Mouse (Mus musculus) forebrain, embryonic 15.5 days (tissue): ENCODE results near the gene Lasp1. TPM values are rescaled to one million over a fixed set of nuclear protein-coding genes. Genes with fewer than 3 reads are reported as not detected.
"Not testable (repeated sequence)": the region's sequence is repeated elsewhere in the genome, so short reads cannot be mapped to it uniquely, and the experiment has no call there.

Experiments used
- ATAC-seq: fragments of 200-750 bp; cut with Nextera tagmentation; replicated peaks from 2 replicates; pipeline ENCODE4 v1.8.0; 2017; ENCODE audit warnings: mild to moderate bottlenecking, moderate TSS enrichment, moderate library complexity
- H3K27ac ChIP-seq: fragments of 300-500 bp; sonication (generic); replicated peaks from 2 replicates; pipeline ENCODE4 v1.5.1; 2015; ENCODE audit warnings: mild to moderate bottlenecking, inconsistent platforms
- H3K27me3 ChIP-seq: fragments of 300-500 bp; sonication (generic); 2 replicates; pipeline ENCODE4 v1.6.1; 2015; ENCODE audit warnings: inconsistent platforms
- H3K36me3 ChIP-seq: fragments of 300-500 bp; sonication (generic); 2 replicates; pipeline ENCODE4 v1.6.1; 2015; ENCODE audit warnings: mild to moderate bottlenecking, inconsistent platforms
- H3K4me1 ChIP-seq: fragments of 300-500 bp; sonication (generic); 2 replicates; pipeline ENCODE4 v1.6.1; 2015; ENCODE audit warnings: inconsistent platforms
- H3K4me2 ChIP-seq: fragments of 300-500 bp; sonication (generic); replicated peaks from 2 replicates; pipeline ENCODE4 v1.6.1; 2015; ENCODE audit warnings: mild to moderate bottlenecking, inconsistent platforms
- H3K4me3 ChIP-seq: fragments of 300-500 bp; sonication (generic); 2 replicates; pipeline ENCODE4 v1.5.1; 2015; ENCODE audit warnings: mild to moderate bottlenecking, inconsistent platforms
- H3K9ac ChIP-seq: fragments of 300-500 bp; sonication (generic); replicated peaks from 2 replicates; pipeline ENCODE4 v1.6.1; 2015; ENCODE audit warnings: mild to moderate bottlenecking, inconsistent platforms
- H3K9me3 ChIP-seq: fragments of 300-500 bp; sonication (generic); 2 replicates; pipeline ENCODE4 v1.6.1; 2016; ENCODE audit warnings: inconsistent platforms
- WGBS: fragments of 180-500 bp; shearing (Covaris S2); methylation state at CpG from one replicate; pipeline ENCODE4 v1.1.7; 2015; ENCODE audit warnings: mixed read lengths; 5-methylcytosine and 5-hydroxymethylcytosine counted together
- polyA plus RNA-seq: library from polyadenylated mRNA; unstranded; fragments of >200 nt; fragmentation: Nextera tagmentation; extraction: Ambion mirVana; gene quantifications from 2 replicates; pipeline ENCODE4 v1.2.1, GENCODE M21; 2015

The Lasp1 gene
- polyA plus RNA-seq, 1 experiment from 2014 or later = 132 TPM

GRCm38 (mm10) chr11:97825295-97825694, 26.5 kb downstream of the Lasp1 start:
- peaks cover 47% of the 10 kb centered on the region for H3K36me3 ChIP-seq
- 91% methylated on average over 10 of the region's 10 CpGs for WGBS
- ATAC-seq = no peak

GRCm38 (mm10) chr11:97825971-97826370, 27.2 kb downstream of the Lasp1 start:
- no peak overlapping the region for H3K4me2 ChIP-seq
- no peak overlapping the region for H3K4me3 ChIP-seq
- H3K36me3 ChIP-seq = peaks cover 43% of the 10 kb centered on the region
- no peak for ATAC-seq
- no peak overlapping the region for H3K27ac ChIP-seq
- no peaks in the 10 kb centered on the region for H3K4me1 ChIP-seq
- no peak overlapping the region for H3K9ac ChIP-seq
- 75% methylated on average over 9 of the region's 9 CpGs for WGBS
- no peaks in the 10 kb centered on the region for H3K9me3 ChIP-seq
- H3K27me3 ChIP-seq = no peaks in the 10 kb centered on the region

More at GRCm38 (mm10) chr11:97825295-97825694, 26.5 kb downstream of the Lasp1 start:
- no peak overlapping the region for H3K4me2 ChIP-seq
- H3K9ac ChIP-seq = no peak overlapping the region
- no peak overlapping the region for H3K27ac ChIP-seq
- no peaks in the 10 kb centered on the region for H3K9me3 ChIP-seq
- H3K27me3 ChIP-seq = no peaks in the 10 kb centered on the region
- H3K4me1 ChIP-seq = no peaks in the 10 kb centered on the region
- no peak overlapping the region for H3K4me3 ChIP-seq

- no peak overlapping the region for H3K4me3 ChIP-seq
- H3K9ac ChIP-seq = no peak overlapping the region
- no peaks in the 10 kb centered on the region for H3K9me3 ChIP-seq
- ATAC-seq = no peak
- no peaks in the 10 kb centered on the region for H3K4me1 ChIP-seq
- no peak overlapping the region for H3K27ac ChIP-seq
- H3K4me2 ChIP-seq = no peak overlapping the region
- 75% methylated on average over 7 of the region's 7 CpGs for WGBS
- H3K36me3 ChIP-seq = peaks cover 43% of the 10 kb centered on the region
- H3K27me3 ChIP-seq = no peaks in the 10 kb centered on the region
These were observed 27.6 kb downstream of the Lasp1 start for GRCm38 (mm10) chr11:97826414-97826813.

GRCm38 (mm10) chr11:97827654-97828053, 28.9 kb downstream of the Lasp1 start:
- H3K36me3 ChIP-seq = peaks cover 43% of the 10 kb centered on the region
- H3K4me1 ChIP-seq = no peaks in the 10 kb centered on the region
- WGBS = 90% methylated on average over 6 of the region's 6 CpGs
- no peaks in the 10 kb centered on the region for H3K27me3 ChIP-seq
- H3K4me3 ChIP-seq = no peak overlapping the region
- no peak for ATAC-seq
- no peaks in the 10 kb centered on the region for H3K9me3 ChIP-seq
- no peak overlapping the region for H3K4me2 ChIP-seq
- H3K9ac ChIP-seq = no peak overlapping the region
- H3K27ac ChIP-seq = no peak overlapping the region

- Histone ChIP-seq H3K4me2 (no peak overlapping the region), H3K4me1 (no peaks in the 10 kb centered on the region), H3K9me3 (no peaks in the 10 kb centered on the region), H3K27ac (no peak overlapping the region), H3K9ac (no peak overlapping the region), H3K4me3 (no peak overlapping the region), H3K27me3 (no peaks in the 10 kb centered on the region), H3K36me3 (peaks cover 49% of the 10 kb centered on the region)
- 95% methylated on average over 7 of the region's 7 CpGs for WGBS
- ATAC-seq = no peak
These were observed 30.6 kb downstream of the Lasp1 start for GRCm38 (mm10) chr11:97829365-97829764.

GRCm38 (mm10) chr11:97829913-97830476, 31.2 kb downstream of the Lasp1 start:
- Histone ChIP-seq H3K4me2 (no peak overlapping the region), H3K4me1 (no peaks in the 10 kb centered on the region), H3K9me3 (no peaks in the 10 kb centered on the region), H3K36me3 (peaks cover 49% of the 10 kb centered on the region), H3K9ac (no peak overlapping the region), H3K4me3 (no peak overlapping the region), H3K27me3 (no peaks in the 10 kb centered on the region), H3K27ac (no peak overlapping the region)
- 89% methylated on average over 12 of the region's 12 CpGs for WGBS
- ATAC-seq = no peak

- Histone ChIP-seq H3K4me3 (no peak overlapping the region), H3K36me3 (peaks cover 49% of the 10 kb centered on the region), H3K9me3 (no peaks in the 10 kb centered on the region), H3K4me2 (no peak overlapping the region), H3K27ac (no peak overlapping the region), H3K27me3 (no peaks in the 10 kb centered on the region), H3K4me1 (no peaks in the 10 kb centered on the region), H3K9ac (no peak overlapping the region)
- WGBS = 89% methylated on average over 6 of the region's 6 CpGs
- ATAC-seq = no peak
These were observed 31.7 kb downstream of the Lasp1 start for GRCm38 (mm10) chr11:97830501-97830900.

GRCm38 (mm10) chr11:97832001-97832400, 33.2 kb downstream of the Lasp1 start:
- H3K4me1 ChIP-seq = no peaks in the 10 kb centered on the region
- ATAC-seq = no peak
- no peak overlapping the region for H3K9ac ChIP-seq
- no peak overlapping the region for H3K4me3 ChIP-seq
- H3K9me3 ChIP-seq = no peaks in the 10 kb centered on the region
- peaks cover 42% of the 10 kb centered on the region for H3K36me3 ChIP-seq
- H3K4me2 ChIP-seq = no peak overlapping the region
- no peak overlapping the region for H3K27ac ChIP-seq
- H3K27me3 ChIP-seq = no peaks in the 10 kb centered on the region
- WGBS = 82% methylated on average over 11 of the region's 11 CpGs

- Histone ChIP-seq H3K4me1 (no peaks in the 10 kb centered on the region), H3K9me3 (no peaks in the 10 kb centered on the region), H3K27me3 (no peaks in the 10 kb centered on the region), H3K36me3 (peaks cover 41% of the 10 kb centered on the region), H3K4me3 (no peak overlapping the region), H3K9ac (no peak overlapping the region), H3K27ac (no peak overlapping the region), H3K4me2 (no peak overlapping the region)
- ATAC-seq = no peak
- 69% methylated on average over 15 of the region's 15 CpGs for WGBS
These were observed 34.6 kb downstream of the Lasp1 start for GRCm38 (mm10) chr11:97833352-97833751.

GRCm38 (mm10) chr11:97836541-97836940, 37.7 kb downstream of the Lasp1 start:
- Histone ChIP-seq H3K4me2 (no peak overlapping the region), H3K36me3 (peaks cover 33% of the 10 kb centered on the region), H3K27me3 (no peaks in the 10 kb centered on the region), H3K9ac (no peak overlapping the region), H3K4me1 (peaks cover 6% of the 10 kb centered on the region), H3K27ac (no peak overlapping the region), H3K9me3 (no peaks in the 10 kb centered on the region), H3K4me3 (no peak overlapping the region)
- ATAC-seq = no peak
- WGBS = 66% methylated on average over 8 of the region's 8 CpGs

GRCm38 (mm10) chr11:97837051-97837450, 38.3 kb downstream of the Lasp1 start:
- not testable (repeated sequence) for H3K4me3 ChIP-seq, ATAC-seq, H3K27me3 ChIP-seq, H3K9me3 ChIP-seq, H3K9ac ChIP-seq, H3K27ac ChIP-seq, H3K4me2 ChIP-seq
- Histone ChIP-seq H3K36me3 (peaks cover 33% of the 10 kb centered on the region), H3K4me1 (peaks cover 11% of the 10 kb centered on the region)
- 74% methylated on average over 9 of the region's 9 CpGs for WGBS

- H3K9ac ChIP-seq = no peak overlapping the region
- H3K27me3 ChIP-seq = no peaks in the 10 kb centered on the region
- H3K4me2 ChIP-seq = no peak overlapping the region
- H3K4me3 ChIP-seq = no peak overlapping the region
- H3K4me1 ChIP-seq = peaks cover 17% of the 10 kb centered on the region
- WGBS = 79% methylated on average over 7 of the region's 7 CpGs
- no peak overlapping the region for H3K27ac ChIP-seq
- ATAC-seq = no peak
- H3K9me3 ChIP-seq = no peaks in the 10 kb centered on the region
- peaks cover 33% of the 10 kb centered on the region for H3K36me3 ChIP-seq
These were observed 38.9 kb downstream of the Lasp1 start for GRCm38 (mm10) chr11:97837641-97838149.
